Mouse (Mus musculus) brain, embryonic 14.5 days (tissue): ENCODE measurements around the gene Pigp. TPM values are rescaled to one million over a fixed set of nuclear protein-coding genes. Genes with fewer than 3 reads are reported as not detected.
"Not testable (repeated sequence)": the region's sequence is repeated elsewhere in the genome, so short reads cannot be mapped to it uniquely, and the experiment has no call there.

Source experiments
- DNase-seq: peaks from one replicate; pipeline ENCODE4 v3.0.0-alpha.2; 2011; ENCODE audit warnings: low read depth
- CTCF ChIP-seq: fragments of 200-500 bp; IDR thresholded peaks from 2 replicates; pipeline ENCODE4 v1.5.1; 2012; ENCODE audit warnings: inconsistent platforms, mild to moderate bottlenecking, moderate library complexity, borderline replicate concordance; ENCODE audit not compliant: insufficient read depth, insufficient read length; ENCODE audit errors: extremely low read depth
- POLR2A ChIP-seq: fragments of 200-500 bp; IDR thresholded peaks from 2 replicates; pipeline ENCODE4 v1.6.1; 2012; ENCODE audit warnings: mild to moderate bottlenecking, inconsistent platforms, borderline replicate concordance; ENCODE audit not compliant: poor library complexity, insufficient read depth, insufficient read length, severe bottlenecking; ENCODE audit errors: extremely low read depth
- polyA plus RNA-seq: library from polyadenylated mRNA; depleted of rRNA; stranded (reverse); fragments of >200 nt; gene quantifications from 2 replicates; pipeline ENCODE4 v1.2.3, GENCODE M21; 2012

Pigp gene
- polyA plus RNA-seq, 1 experiment = 76.8 TPM

- no peak for TF ChIP-seq CTCF
- no peak for DNase-seq
Measured at GRCm38 (mm10) chr16:94356776-94357494, 14.7 kb downstream of the Pigp start.

- DNase-seq = no peak
- TF ChIP-seq CTCF (no peak), POLR2A (no peak)
Measured at GRCm38 (mm10) chr16:94356046-94356445, 15.6 kb downstream of the Pigp start.

- TF ChIP-seq CTCF = no peak
- TF ChIP-seq POLR2A = no peak
- DNase-seq = peak; percentile 65
Measured at GRCm38 (mm10) chr16:94354450-94354849, 17.2 kb downstream of the Pigp start.

GRCm38 (mm10) chr16:94350287-94350677 lies 21.4 kb downstream of the Pigp start:
- TF ChIP-seq CTCF (no peak), POLR2A (no peak)
- no peak for DNase-seq

- no peak for TF ChIP-seq CTCF
- TF ChIP-seq POLR2A = no peak
- peak; percentile 55 for DNase-seq
Measured at GRCm38 (mm10) chr16:94349588-94350286, 21.9 kb downstream of the Pigp start.

GRCm38 (mm10) chr16:94348779-94349178 lies 22.9 kb downstream of the Pigp start:
- no peak for DNase-seq
- TF ChIP-seq CTCF (no peak), POLR2A (no peak)

GRCm38 (mm10) chr16:94347080-94347731 lies 24.4 kb downstream of the Pigp start:
- DNase-seq = no peak
- TF ChIP-seq CTCF (no peak), POLR2A (no peak)

GRCm38 (mm10) chr16:94345733-94346132 lies 25.9 kb downstream of the Pigp start:
- DNase-seq = no peak
- no peak for TF ChIP-seq CTCF

GRCm38 (mm10) chr16:94339164-94340160 lies 32.2 kb downstream of the Pigp start:
- DNase-seq = not testable (repeated sequence)

- TF ChIP-seq CTCF = no peak
- TF ChIP-seq POLR2A = no peak
- DNase-seq = no peak
Measured at GRCm38 (mm10) chr16:94335656-94336055, 36.0 kb downstream of the Pigp start.

GRCm38 (mm10) chr16:94331886-94332252 lies 39.8 kb downstream of the Pigp start:
- peak; percentile 26 for DNase-seq
- TF ChIP-seq POLR2A = no peak
- TF ChIP-seq CTCF = peak; percentile 64

GRCm38 (mm10) chr16:94331233-94331885 lies 40.3 kb downstream of the Pigp start:
- TF ChIP-seq CTCF = no peak
- TF ChIP-seq POLR2A = no peak
- DNase-seq = no peak
